In the genomic region with DNA sequence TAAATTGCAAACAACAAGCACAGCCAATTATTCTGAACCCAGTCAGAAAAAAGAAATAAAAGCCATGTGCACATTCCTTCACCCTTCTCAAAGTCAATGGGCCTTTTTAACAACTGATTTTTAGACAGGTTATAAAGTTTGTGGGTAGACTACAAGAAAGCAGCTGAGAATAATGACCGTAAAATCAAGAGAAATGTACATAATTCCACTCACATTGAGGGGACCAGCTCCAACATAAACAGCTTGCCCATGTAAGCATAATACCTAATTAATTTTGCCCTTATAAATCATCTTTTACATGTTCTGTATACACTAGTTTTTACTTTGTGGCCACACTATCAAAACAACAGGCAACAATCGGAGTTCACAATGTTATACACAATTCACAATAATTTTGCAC, we compare ENCODE assay signal across 10 mouse cellular contexts. TPM values are rescaled to one million over a fixed set of nuclear protein-coding genes. Genes with fewer than 3 reads are reported as not detected.
DNase-seq lines count a peak whose midpoint lies in the region; ATAC-seq and TF ChIP-seq lines count a peak whose summit lies in the region.
"Had no signal": no experiment of that assay in that cellular context is flagged by ENCODE, and none has a peak within 500 bp of the region (broad histone marks: within the 10 kb centered on the region; RNA-seq: fewer than 3 reads in every experiment).

No protein-coding gene starts in this region.

- no peak for TF ChIP-seq POLR2A in heart, adult 2 months (IDR thresholded peaks at IDR 0.05; ENCODE audit: insufficient read depth, low read depth, low read length)

- H3K79me2 ChIP-seq in heart, adult 2 months (replicated peaks; ENCODE audit: control insufficient read depth, insufficient read depth, low read length): peaks cover 7% of the 10 kb centered on the region

- DNase-seq in heart, adult 2 months: no peak
- DNase-seq in B cell, adult 2 months: no peak
- DNase-seq in yolk sac, embryonic 10.5 days (ENCODE audit: low spot score): no peak
- no peak for DNase-seq in frontal cortex, postnatal 36 days (ENCODE audit: low spot score in 2 of 2)
- DNase-seq: layer of hippocampus, adult 9-11 months; thymus, adult 2 months had no signal

- no peak for TF ChIP-seq EP300 in heart, adult 2 months (IDR thresholded peaks at IDR 0.05; ENCODE audit: insufficient read depth, low read depth, low read length)

- no peak for TF ChIP-seq CTCF in heart, adult 2 months (IDR thresholded peaks at IDR 0.05)

- peak overlapping the region; percentile 99 for H3K4me3 ChIP-seq in heart, embryonic 16.5 days (ENCODE audit: low read length)
- no peak overlapping the region for H3K4me3 ChIP-seq in heart, adult 2 months
- 0 out of 2 replicates have a peak overlapping the region, but pooled peaks have one; percentile 27 for H3K4me3 ChIP-seq in brown adipose tissue, adult 24 weeks (ENCODE audit: insufficient read depth, low read depth, low read length)
- H3K4me3 ChIP-seq in hindbrain, embryonic 16.5 days (ENCODE audit: low read length): no peak overlapping the region; the same call in 1 of the 2 replicates
- peak overlapping the region; percentile 94 for H3K4me3 ChIP-seq in midbrain, embryonic 13.5 days (replicated peaks)

- H3K4me1 ChIP-seq in heart, embryonic 16.5 days (ENCODE audit: control insufficient read depth, insufficient read depth, low read length): peaks cover 13% of the 10 kb centered on the region
- peaks cover 2% of the 10 kb centered on the region for H3K4me1 ChIP-seq in heart, adult 2 months (ENCODE audit: control insufficient read depth, insufficient read depth, low read length)
- peaks cover 2% of the 10 kb centered on the region for H3K4me1 ChIP-seq in brown adipose tissue, adult 24 weeks (ENCODE audit: control insufficient read depth, insufficient read depth, insufficient read length, low read length)
- H3K4me1 ChIP-seq in hindbrain, embryonic 16.5 days (ENCODE audit: control insufficient read depth, insufficient read depth, low read depth, low read length): peaks cover 23% of the 10 kb centered on the region
- H3K4me1 ChIP-seq in midbrain, embryonic 13.5 days (replicated peaks): peaks cover 28% of the 10 kb centered on the region

- ATAC-seq in heart, embryonic 16.5 days (replicated peaks; ENCODE audit: extremely low read depth, insufficient read depth, low FRiP score): no peak
- no peak for ATAC-seq in hindbrain, embryonic 16.5 days
- no peak for ATAC-seq in midbrain, embryonic 13.5 days

- intact Hi-C loops in heart, adult 2 months (cut with DNase I): loop anchor here (2.0 to 5.0 kb wide), 2 partner anchors 43 to 91 kb away; no protein-coding TSS in a partner anchor

- H3K36me3 ChIP-seq in heart, embryonic 16.5 days (ENCODE audit: control insufficient read depth, insufficient read depth): peaks cover 20% of the 10 kb centered on the region
- peaks cover 24% of the 10 kb centered on the region for H3K36me3 ChIP-seq in heart, adult 2 months (ENCODE audit: control insufficient read depth, insufficient read depth, low read length)
- peaks cover 13% of the 10 kb centered on the region for H3K36me3 ChIP-seq in hindbrain, embryonic 16.5 days (ENCODE audit: control insufficient read depth, insufficient read depth, low read length)
- H3K36me3 ChIP-seq in midbrain, embryonic 13.5 days: peaks cover 27% of the 10 kb centered on the region

- WGBS in heart, embryonic 16.5 days: 70% methylated on average over 2 of the region's 2 CpGs
- 84% methylated on average over 2 of the region's 2 CpGs for WGBS in heart, adult 2 months
- 79% methylated on average over 2 of the region's 2 CpGs for WGBS in hindbrain, embryonic 16.5 days
- 80% methylated on average over 2 of the region's 2 CpGs for WGBS in midbrain, embryonic 13.5 days

- no peaks in the 10 kb centered on the region for H3K9me3 ChIP-seq in heart, embryonic 16.5 days (replicated peaks; ENCODE audit: control insufficient read depth, low read length)
- H3K9me3 ChIP-seq in hindbrain, embryonic 16.5 days (ENCODE audit: control insufficient read depth, low read length): no peaks in the 10 kb centered on the region
- H3K9me3 ChIP-seq in midbrain, embryonic 13.5 days: no peaks in the 10 kb centered on the region

- peak overlapping the region; percentile 90 for H3K4me2 ChIP-seq in heart, embryonic 16.5 days (ENCODE audit: low read depth, low read length)
- H3K4me2 ChIP-seq in hindbrain, embryonic 16.5 days (ENCODE audit: low read length): peak overlapping the region; percentile 75
- H3K4me2 ChIP-seq in midbrain, embryonic 13.5 days (replicated peaks): peak overlapping the region; percentile 84

- H3K27me3 ChIP-seq in heart, embryonic 16.5 days (ENCODE audit: control insufficient read depth, insufficient read depth, low read length): no peaks in the 10 kb centered on the region
- H3K27me3 ChIP-seq in heart, adult 2 months (ENCODE audit: control insufficient read depth, insufficient read depth, low read length): no peaks in the 10 kb centered on the region
- H3K27me3 ChIP-seq in hindbrain, embryonic 16.5 days (replicated peaks; ENCODE audit: control insufficient read depth, insufficient read depth, low read length): no peaks in the 10 kb centered on the region
- no peaks in the 10 kb centered on the region for H3K27me3 ChIP-seq in midbrain, embryonic 13.5 days

- H3K27ac ChIP-seq in heart, embryonic 16.5 days (ENCODE audit: low read length): no peak overlapping the region
- no peak overlapping the region for H3K27ac ChIP-seq in heart, adult 2 months
- H3K27ac ChIP-seq in brown adipose tissue, adult 24 weeks (replicated peaks; ENCODE audit: low read depth, low read length): no peak overlapping the region
- H3K27ac ChIP-seq in hindbrain, embryonic 16.5 days (ENCODE audit: low read depth, low read length): no peak overlapping the region
- H3K27ac ChIP-seq in midbrain, embryonic 13.5 days: no peak overlapping the region

- H3K9ac ChIP-seq in heart, embryonic 16.5 days (ENCODE audit: low read length): peak overlapping the region; percentile 97
- H3K9ac ChIP-seq in heart, adult 2 months (ENCODE audit: low read depth, low read length): no peak overlapping the region
- no peak overlapping the region for H3K9ac ChIP-seq in hindbrain, embryonic 16.5 days (ENCODE audit: low read depth, low read length)
- H3K9ac ChIP-seq in midbrain, embryonic 13.5 days (replicated peaks): no peak overlapping the region

RNA-seq across cellular contexts. Expression of gene Sub1, which starts 2.8 kb away (rescaled TPM):
- 403 and 491 TPM in 2 replicates for polyA plus RNA-seq in heart, embryonic 16.5 days (2015; fragmentation: Nextera tagmentation; extraction: Ambion mirVana)
- total RNA-seq in heart, adult 2 months (2021): 10 to 100 TPM; 76.8 to 90.7 TPM
- polyA plus RNA-seq in heart, adult 2 months (2012; rRNA removed): 7.5 and 12.7 TPM in 2 replicates
- 220 and 238 TPM in 2 replicates for polyA plus RNA-seq in brown adipose tissue, adult 24 weeks (2012; ENCODE audit: insufficient read depth, insufficient read length, missing spikeins)
- 474 and 502 TPM in 2 replicates for polyA plus RNA-seq in hindbrain, embryonic 16.5 days (2015; fragmentation: Nextera tagmentation; extraction: Ambion mirVana)
- 587 and 637 TPM in 2 replicates for polyA plus RNA-seq in midbrain, embryonic 13.5 days (2015; fragmentation: Nextera tagmentation; extraction: Ambion mirVana)

Comparison
In these comparisons a context has a peak if more than half of its experiments do, and no peak if none do; other contexts are left out.
1. H3K4me3 ChIP-seq: peak in heart, embryonic 16.5 days (single experiment), brown adipose tissue, adult 24 weeks (single experiment) and midbrain, embryonic 13.5 days (single experiment); none in heart, adult 2 months (single experiment) and hindbrain, embryonic 16.5 days (single experiment).
2. RNA of gene Sub1, which starts 2.8 kb away (polyA plus RNA-seq): 587 to 637 TPM in midbrain, embryonic 13.5 days, 474 to 502 TPM in hindbrain, embryonic 16.5 days, 403 to 491 TPM in heart, embryonic 16.5 days and 220 to 238 TPM in brown adipose tissue, adult 24 weeks; 7.5 to 12.7 TPM in heart, adult 2 months; every median in the first group is over 10 times any median in the second.
3. Peak in every context shown above with its lines, with median percentiles within 50 percentile points of each other: H3K4me2 ChIP-seq.